ENCODE assay signal across 13 mouse cellular contexts in the genomic region with DNA sequence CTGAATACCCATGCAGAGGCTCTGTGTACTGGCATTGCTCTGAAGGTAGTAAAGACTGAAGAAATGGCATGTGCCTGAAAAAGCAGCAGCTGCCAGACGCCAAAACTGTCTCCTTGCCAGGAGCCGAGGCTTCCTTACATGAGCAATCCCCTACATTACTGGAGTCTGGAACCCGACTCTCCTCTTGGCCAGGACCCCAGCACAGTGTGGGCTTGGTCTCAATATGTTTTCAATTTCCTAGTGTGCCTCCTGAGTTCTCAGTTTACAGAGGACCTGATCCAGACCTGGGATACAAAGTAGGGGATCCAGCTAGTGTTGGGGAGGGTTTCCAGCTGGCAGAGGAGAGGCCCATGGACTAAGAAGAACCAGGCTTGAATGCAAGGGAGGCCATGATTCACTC.
DNase-seq lines count a peak whose midpoint lies in the region; ATAC-seq and TF ChIP-seq lines count a peak whose summit lies in the region.
"Had no signal": no experiment of that assay in that cellular context is flagged by ENCODE, and none has a peak within 500 bp of the region (broad histone marks: within the 10 kb centered on the region; RNA-seq: fewer than 3 reads in every experiment).

No protein-coding gene starts in this region.

- H3K4me3 ChIP-seq in lung, embryonic 14.5 days (ENCODE audit: low read depth, low read length), result no peak overlapping the region
- H3K4me3 ChIP-seq: hindbrain, embryonic 13.5 days; midbrain, embryonic 15.5 days had no signal

- no peak overlapping the region for H3K27ac ChIP-seq in lung, embryonic 14.5 days (ENCODE audit: low read depth)
- H3K27ac ChIP-seq: hindbrain, embryonic 13.5 days; kidney, postnatal 0 days; midbrain, embryonic 15.5 days had no signal

- H3K27me3 ChIP-seq in lung, embryonic 14.5 days (ENCODE audit: insufficient read depth, low read length), result no peaks in the 10 kb centered on the region
- H3K27me3 ChIP-seq: hindbrain, embryonic 13.5 days; midbrain, embryonic 15.5 days had no signal

- no peak for TF ChIP-seq CTCF in lung, embryonic 14.5 days (IDR thresholded peaks at IDR 0.05; ENCODE audit: low read depth)

- H3K4me1 ChIP-seq in lung, embryonic 14.5 days (ENCODE audit: insufficient read depth), result no peaks in the 10 kb centered on the region
- H3K4me1 ChIP-seq: hindbrain, embryonic 13.5 days; midbrain, embryonic 15.5 days had no signal

- H3K9me3 ChIP-seq in lung, embryonic 14.5 days (ENCODE audit: low read depth, low read length), result no peaks in the 10 kb centered on the region
- H3K9me3 ChIP-seq: hindbrain, embryonic 13.5 days; midbrain, embryonic 15.5 days had no signal

- DNase-seq in embryo, embryonic 11 days, result peak; percentile 3
- no peak for DNase-seq in embryo, embryonic 9.5 days (ENCODE audit: extremely low spot score)
- peak; percentile 3 for DNase-seq in lung, embryonic 14.5 days
- no peak for DNase-seq in lung, adult 18-20 months
- DNase-seq in layer of hippocampus, adult 18-20 months (ENCODE audit: low spot score in 2 of 2), result peak; percentile 21 to 38
- DNase-seq in skeletal muscle tissue, adult 2 months (ENCODE audit: low read depth, low spot score), result peak; percentile 38
- DNase-seq in thymus, postnatal 25 days, result no peak
- DNase-seq in heart, postnatal 14 days, result no peak
- DNase-seq: heart, adult 11 months; lung, postnatal 14 days had no signal

- no peak overlapping the region for H3K4me2 ChIP-seq in lung, embryonic 14.5 days
- H3K4me2 ChIP-seq: hindbrain, embryonic 13.5 days; midbrain, embryonic 15.5 days had no signal

- ATAC-seq in lung, embryonic 14.5 days (ENCODE audit: insufficient read depth), result no peak
- ATAC-seq: midbrain, embryonic 15.5 days had no signal

- 59% methylated on average over 3 of the region's 3 CpGs for WGBS in lung, embryonic 14.5 days

- no peaks in the 10 kb centered on the region for H3K36me3 ChIP-seq in lung, embryonic 14.5 days (ENCODE audit: insufficient read depth)
- H3K36me3 ChIP-seq: hindbrain, embryonic 13.5 days; midbrain, embryonic 15.5 days had no signal

- H3K9ac ChIP-seq in lung, embryonic 14.5 days, result no peak overlapping the region
- H3K9ac ChIP-seq: hindbrain, embryonic 13.5 days; midbrain, embryonic 15.5 days had no signal

- intact Hi-C loops in heart, postnatal 14 days (cut with DNase I), result no loop called here

Comparison
In these comparisons a context has a peak if more than half of its experiments do, and no peak if none do; other contexts are left out.
1. DNase-seq: peak in embryo, embryonic 11 days (single experiment), lung, embryonic 14.5 days (single experiment), layer of hippocampus, adult 18-20 months (2 of 2) and skeletal muscle tissue, adult 2 months (single experiment); none in embryo, embryonic 9.5 days (single experiment), lung, adult 18-20 months (0 of 2), thymus, postnatal 25 days (single experiment) and heart, postnatal 14 days (0 of 2).